Mouse (Mus musculus): ENCODE results near the gene Adam12.

DNA sequence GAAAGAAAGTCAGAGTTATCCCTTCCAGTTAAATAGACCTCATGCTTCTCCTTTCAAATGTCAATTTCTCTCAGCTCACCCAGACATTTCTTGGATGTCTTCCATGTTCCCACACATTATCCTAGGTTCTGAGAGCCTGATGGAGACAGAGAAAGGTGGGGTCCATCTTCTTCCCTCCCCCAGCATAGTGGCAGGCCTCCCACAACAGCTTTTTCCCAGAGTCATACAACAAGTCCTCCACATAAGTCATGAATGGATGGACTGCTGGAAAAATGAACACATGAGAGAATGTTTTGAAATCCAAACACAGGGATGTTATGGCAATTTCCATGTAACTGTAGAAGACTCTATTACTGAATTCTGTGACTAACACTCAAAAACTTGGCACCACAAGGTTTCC, 188.4 kb downstream of the Adam12 start:
- no peak for TF ChIP-seq CTCF (IDR thresholded peaks at IDR 0.05; ENCODE audit: extremely low read depth, insufficient read depth, low read length)
- TF ChIP-seq POLR2A (IDR thresholded peaks at IDR 0.05; ENCODE audit: extremely low read depth, insufficient read depth, low read length) = no peak

Data from cortical plate, adult 2 months (tissue).